Mouse (Mus musculus): ENCODE data around the gene Exosc8. TPM values are rescaled to one million over a fixed set of nuclear protein-coding genes. Genes with fewer than 3 reads are reported as not detected.
"Not testable (repeated sequence)": the region's sequence is repeated elsewhere in the genome, so short reads cannot be mapped to it uniquely, and the experiment has no call there.

The Exosc8 gene
- total RNA-seq, 1 experiment from 2014 or later = 207 TPM

DNA sequence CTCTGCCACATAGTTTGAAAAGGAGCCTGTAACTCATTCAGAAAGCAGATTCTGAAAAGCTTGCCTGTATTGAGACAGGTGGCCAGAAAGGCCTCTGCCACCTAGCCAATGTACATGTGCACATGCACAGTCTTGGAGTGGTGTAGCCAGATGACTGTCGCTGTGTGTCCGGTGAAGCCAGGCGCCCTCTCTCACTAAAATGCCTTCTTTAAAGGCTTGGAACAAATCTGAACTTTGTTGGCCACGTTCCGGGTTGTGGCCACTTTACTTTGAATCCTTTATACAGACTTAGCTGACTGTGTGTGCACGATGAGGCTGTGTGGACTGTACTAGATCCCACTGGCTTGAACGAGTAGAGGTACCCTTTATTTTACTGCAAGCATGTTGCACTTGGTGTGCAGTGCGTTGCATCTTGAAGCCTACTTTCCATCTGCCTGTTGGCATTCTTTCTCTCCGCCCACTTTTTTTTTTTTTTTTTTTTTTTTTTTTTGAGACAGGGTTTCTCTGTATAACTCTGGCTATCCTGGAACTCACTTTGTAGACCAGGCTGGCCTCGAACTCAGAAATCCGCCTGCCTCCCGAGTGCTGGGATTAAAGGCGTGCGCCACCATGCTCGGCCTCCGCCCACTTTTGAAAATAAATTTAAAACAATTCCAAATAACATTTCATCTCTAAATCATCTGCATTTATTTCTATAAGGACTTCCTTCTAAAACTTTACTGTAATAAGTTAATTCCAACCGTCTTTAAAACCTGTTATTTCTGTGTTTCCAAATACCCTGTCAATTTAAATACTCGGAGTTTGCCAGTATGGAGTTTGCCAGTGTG is 1.1 kb upstream of the Exosc8 start:
- peak; percentile 19; the same call in 1 of the 2 replicates for ATAC-seq (replicated peaks; ENCODE audit: low read depth, poor library complexity, severe bottlenecking)

DNA sequence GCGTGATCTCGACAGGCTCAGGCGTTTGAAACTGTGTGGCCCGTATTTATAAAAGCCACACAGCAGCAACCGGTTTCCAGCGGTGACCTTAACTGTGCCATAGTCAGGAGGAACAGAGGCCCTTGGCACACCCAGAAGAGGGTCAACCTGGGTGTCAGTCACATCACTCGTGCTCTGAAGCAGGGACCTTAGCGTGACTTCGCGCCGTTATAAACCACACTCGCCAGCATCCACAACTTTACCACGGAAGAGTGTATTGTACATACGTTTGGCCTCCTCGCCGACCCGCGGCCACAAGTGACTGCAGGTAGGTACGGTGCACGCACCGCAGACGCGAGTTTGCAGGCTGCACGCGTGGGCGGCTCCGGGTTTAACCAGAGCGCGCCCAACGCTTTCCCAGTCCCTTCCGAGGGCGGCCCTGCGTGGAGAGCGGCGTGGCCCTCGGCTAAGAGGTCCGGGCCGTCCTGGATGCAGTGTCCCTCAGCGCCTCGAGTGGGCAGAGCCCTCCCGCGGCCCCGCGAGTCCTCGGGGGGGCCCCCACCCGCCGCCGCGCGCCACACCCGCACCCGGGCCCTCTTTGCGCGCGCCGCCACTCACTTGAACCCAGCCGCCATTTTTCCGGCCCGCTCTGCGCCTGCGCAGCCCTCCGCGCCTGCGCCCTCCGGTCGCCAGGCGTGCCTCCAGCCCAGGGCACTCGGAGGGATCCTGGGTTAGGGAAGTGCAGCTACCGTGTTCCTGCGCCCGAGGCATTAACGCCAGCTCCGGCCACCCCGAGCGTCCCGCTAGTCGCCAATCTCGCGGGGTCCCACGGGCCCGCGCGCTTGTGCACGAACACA is 564 bp downstream of the Exosc8 start:
- peak; percentile 76 for ATAC-seq (replicated peaks; ENCODE audit: low read depth, poor library complexity, severe bottlenecking)

DNA sequence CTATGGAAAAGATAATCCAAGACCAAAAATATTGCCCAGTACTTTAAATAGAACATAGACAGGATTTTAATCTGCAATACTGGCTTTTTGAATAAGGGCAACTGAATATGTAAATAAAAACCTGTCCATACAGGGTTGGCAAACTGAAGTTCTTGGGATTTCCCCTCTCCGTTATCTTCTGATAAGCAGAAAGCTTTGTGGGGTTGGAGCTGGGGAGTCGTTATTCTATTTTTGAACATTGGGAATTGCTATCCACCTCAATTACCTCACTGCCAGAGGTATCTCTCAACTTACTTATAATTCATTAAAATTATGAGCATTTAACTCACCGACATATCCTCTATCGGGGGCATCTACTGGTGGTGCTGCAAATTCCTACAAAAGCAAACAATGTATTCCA is 2.8 kb downstream of the Exosc8 start:
- no peak for ATAC-seq (replicated peaks; ENCODE audit: low read depth, poor library complexity, severe bottlenecking)

DNA sequence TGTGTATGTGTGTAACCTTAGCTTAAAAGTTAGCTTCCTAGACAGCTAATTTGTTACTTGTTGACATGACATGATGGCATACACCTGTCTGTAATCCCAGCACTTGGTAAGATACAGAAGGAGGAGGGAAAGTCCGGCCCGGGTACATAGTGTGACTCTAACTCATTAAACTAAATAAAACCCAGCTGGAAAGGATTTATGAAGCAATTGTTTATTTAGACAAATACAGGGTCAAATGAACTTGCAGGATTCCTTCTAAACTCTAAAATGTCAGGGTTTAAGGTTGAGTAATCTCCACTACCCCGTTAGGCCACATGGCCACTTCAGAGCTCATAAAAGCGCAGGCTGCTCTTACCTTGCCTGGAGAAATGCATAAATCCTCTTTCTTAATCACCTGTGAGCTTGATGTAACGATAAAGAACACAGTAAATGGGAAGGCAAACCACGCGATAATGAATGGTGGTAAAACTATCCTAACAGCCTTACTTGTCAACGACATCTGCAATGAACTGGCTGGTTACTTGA is 3.5 kb downstream of the Exosc8 start:
- ATAC-seq (replicated peaks; ENCODE audit: low read depth, poor library complexity, severe bottlenecking) = no peak

DNA sequence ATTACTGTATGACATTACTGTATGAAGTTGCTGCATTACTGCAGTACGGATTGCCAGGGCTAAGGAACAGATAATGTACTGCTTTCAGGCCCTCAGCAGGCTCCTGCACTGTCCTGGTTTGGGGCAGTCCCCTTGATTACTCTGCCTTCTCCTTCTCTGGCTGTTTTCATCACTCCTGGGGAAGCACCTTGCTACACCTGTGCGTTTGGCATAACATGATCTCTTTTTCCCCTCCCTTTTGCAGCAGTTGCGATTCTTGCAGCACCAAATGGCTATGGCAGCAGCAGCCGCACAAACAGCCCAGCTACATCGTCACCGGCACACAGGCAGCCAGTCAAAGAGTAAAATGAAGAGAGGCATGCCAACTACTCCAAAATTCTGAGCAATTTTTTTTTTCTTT is 7.1 kb downstream of the Exosc8 start:
- ATAC-seq (replicated peaks; ENCODE audit: low read depth, poor library complexity, severe bottlenecking) = no peak

DNA sequence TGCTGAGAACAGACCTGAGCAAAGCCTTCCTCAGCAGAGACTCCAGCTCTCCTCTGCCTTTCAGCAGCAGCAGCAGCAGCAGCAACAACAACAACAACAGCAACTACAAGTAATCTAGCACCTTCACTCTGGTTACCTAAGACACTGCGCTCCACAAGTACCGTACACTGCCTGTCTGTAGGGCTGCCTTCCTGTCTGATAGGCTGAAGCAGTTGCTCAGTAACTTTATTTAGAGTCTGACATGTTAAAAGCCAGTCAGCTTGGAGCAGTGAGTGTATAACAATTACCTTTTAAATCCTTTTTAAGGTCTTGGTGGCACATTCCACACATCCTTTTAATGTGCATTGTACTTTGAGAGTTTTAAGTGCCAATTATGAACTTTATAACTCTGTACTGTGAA is 7.6 kb downstream of the Exosc8 start:
- ATAC-seq (replicated peaks; ENCODE audit: low read depth, poor library complexity, severe bottlenecking) = no peak

DNA sequence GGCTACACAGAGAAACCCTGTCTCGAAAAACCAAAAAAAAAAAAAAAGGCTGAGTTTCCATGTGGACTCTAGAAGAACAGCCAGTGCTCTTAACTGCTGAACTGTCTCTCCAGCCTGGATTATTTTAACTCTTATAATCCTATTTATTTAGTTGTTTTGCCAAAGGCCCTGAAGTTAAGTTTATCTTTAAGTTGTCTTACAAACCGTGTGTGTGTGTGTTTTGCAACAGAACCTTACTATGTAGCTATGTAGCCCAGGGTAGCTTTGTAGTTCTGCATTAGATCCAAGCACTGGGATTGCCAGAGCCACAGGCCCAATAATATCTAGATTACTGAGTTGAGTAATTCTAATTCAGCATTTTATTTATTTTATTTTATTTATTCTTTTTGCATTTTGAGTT is 9.8 kb downstream of the Exosc8 start:
- ATAC-seq (replicated peaks; ENCODE audit: low read depth, poor library complexity, severe bottlenecking) = no peak

DNA sequence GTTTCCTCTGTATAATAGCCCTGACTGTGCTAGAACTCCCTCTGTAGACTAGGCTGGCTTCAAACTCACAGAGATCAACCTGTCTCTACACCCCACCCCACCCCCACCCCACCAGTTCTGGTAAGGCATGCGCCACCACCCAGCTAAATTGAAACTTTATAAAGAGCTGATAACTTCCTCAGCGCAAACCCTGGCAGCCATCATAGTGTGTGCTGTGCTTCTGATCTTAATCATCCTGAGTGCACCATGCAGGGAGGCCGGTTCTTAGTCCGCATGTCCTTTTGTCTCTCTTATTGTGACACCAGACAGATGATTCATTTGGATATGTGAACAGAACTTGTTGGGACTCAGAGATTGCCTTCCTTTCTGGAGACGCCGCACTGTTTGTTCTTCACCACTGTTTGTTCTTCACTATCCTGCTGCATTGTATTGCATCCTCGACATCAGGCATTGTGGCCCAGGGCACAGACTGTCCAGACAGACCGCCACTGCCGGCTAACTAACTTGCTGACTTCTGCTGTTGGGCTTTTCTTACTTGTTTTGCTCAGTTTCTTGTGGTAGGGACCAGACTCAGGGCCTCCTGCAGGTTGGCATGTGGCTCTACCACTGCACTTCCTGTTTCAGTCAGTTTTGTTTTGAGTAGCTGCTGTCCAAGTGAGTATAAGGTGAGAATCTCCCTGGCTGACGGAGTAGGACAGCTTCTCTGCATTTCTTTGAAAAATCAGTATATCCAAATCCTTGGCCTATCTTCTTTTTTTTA is 11.3 kb downstream of the Exosc8 start:
- peak; percentile 97 for ATAC-seq (replicated peaks; ENCODE audit: low read depth, poor library complexity, severe bottlenecking)

DNA sequence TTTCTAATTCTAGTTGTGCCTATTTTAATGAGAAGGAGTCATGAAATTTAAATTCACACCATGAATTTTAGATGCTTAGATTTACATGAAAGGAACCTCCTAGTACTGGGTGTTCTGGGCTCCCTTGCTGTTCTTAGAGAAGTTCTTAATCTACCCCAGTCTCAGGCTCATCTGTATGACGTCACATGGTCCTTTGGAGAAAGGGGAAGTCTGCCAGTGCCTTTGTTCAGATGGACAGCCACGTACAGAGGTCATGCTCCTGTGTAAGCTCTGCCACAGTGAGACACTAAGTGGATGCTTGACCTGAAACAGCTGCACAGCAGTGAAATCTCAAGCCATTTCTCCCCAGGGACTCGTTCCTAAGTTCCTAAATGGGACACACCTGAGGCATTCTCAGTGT is 16.2 kb downstream of the Exosc8 start:
- ATAC-seq (replicated peaks; ENCODE audit: low read depth, poor library complexity, severe bottlenecking) = peak; percentile 95

DNA sequence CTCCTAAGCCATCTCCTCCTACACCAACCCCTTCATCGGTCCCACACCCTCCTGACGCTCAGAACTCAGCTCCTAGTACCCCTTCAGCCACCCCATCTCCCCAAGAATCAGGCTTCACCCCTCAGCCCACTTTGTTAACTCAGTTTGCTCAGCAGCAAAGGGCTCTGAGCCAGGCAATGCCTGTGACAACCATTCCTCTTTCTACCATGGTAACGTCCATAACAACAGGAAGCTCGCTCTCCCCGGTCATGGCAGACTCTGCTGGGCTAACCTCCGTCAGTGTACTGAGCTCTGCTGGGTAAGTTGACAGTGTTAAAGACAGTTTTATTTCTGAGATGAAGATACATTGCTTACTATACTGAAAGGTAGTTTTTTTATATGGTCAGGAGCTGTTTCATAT is 17.8 kb downstream of the Exosc8 start:
- ATAC-seq (replicated peaks; ENCODE audit: low read depth, poor library complexity, severe bottlenecking) = no peak

DNA sequence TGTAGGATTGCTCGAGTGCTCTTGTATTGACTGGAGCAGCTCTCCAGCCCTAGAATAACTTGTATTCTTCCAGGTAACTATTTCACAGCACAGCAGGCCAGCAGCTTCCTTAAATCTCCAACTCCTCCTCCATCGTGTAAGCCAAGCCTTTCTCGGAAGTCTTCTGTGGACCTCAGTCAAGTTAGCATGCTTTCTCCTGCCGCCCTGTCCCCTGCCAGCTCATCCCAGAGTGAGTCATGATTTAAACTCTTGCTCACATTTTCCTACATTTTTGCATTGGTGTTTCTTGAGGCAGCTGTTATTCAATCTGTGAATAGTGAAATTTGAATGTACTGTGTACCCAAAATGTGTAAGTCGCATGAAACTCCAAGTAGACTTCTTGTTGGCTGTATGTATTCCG is 19.7 kb downstream of the Exosc8 start:
- ATAC-seq (replicated peaks; ENCODE audit: low read depth, poor library complexity, severe bottlenecking) = no peak

DNA sequence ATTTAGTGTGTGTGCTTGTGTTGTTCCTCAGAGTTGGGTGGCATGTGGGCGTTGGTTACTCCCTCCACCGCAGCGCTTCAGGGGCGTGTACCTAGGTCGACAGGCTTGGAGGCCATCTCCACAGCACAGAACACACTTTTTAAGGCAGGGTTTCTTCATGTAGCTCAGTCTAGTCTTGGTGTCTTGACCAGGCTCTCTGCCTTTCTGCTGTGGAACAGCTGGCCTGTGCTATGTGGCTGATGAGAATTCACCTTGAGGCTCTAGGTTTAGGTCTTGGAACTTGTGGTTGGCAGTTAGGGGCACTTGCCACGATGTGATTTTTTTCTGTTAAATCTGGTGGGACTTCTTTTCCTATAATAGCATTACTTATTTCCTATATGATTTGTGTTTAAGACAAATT is 20.9 kb downstream of the Exosc8 start, which contains the start of gene Gm21958:
TSS of gene Gm21958 (minus strand) at position 101 of the 400 bp plus-strand sequence.
- no peak for ATAC-seq (replicated peaks; ENCODE audit: low read depth, poor library complexity, severe bottlenecking)

DNA sequence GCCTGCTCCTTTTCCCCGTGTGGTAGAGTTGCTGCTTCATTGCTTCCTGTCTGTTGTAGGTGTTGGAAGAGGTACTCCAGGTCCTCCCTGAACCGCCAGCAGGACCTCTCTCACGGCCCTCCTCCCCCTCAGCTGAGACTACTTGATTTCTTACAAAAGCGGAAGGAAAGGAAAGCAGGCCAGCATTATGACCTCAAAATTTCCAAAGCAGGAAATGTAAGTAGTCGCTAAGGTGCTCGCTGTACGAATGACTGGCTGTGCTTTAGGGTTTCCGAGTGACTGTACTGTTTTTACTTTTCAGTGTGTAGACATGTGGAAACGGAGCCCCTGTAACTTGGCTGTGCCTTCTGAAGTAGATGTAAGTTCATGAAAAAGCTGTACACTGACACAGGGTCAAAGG is 26.2 kb downstream of the Exosc8 start:
- ATAC-seq (replicated peaks; ENCODE audit: low read depth, poor library complexity, severe bottlenecking) = peak; percentile 89

DNA sequence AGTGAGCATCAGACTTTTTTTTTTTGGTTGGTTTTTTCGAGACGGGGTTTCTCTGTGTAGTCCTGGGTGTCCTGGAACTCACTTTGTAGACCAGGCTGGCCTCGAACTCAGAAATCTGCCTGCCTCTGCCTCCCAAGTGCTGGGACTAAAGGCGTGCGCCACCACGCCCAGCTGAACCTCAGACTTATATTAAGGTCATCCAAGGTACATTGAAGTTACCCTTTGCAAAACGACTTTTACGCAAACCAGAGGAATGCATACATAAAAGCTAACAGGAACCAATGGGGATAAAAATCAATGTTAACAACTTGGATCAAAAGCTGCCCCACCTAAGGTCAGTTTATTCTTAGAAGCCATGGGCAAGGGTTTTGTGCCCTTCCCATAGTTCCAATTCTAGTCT is 31.1 kb downstream of the Exosc8 start:
- not testable (repeated sequence) for ATAC-seq (replicated peaks; ENCODE audit: low read depth, poor library complexity, severe bottlenecking)

DNA sequence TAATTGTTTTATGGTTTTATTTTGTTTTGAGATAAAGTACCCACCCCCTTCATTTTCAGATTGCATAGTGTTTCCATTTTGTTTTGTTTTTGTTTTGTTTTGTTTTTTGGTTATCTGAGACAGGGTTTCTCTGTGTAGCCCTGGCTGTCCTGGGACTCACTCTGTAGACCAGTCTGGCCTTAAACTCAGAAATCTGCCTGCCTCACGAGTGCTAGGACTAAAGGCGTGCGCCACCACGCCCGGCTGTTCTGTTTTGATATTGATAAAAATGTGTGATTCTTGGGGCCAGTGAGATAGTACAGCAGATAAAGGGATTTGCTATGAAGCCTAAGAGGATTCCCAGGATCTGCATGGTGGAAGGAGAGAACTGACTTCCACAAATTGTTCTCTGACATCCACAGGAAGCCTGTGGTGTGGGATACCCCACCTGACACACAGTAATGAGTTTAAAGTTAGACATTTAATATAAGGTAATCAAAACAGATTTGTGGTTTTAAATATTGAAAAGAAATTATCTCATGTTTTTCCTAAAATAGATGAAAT is 35.4 kb downstream of the Exosc8 start:
- ATAC-seq (replicated peaks; ENCODE audit: low read depth, poor library complexity, severe bottlenecking) = no peak

DNA sequence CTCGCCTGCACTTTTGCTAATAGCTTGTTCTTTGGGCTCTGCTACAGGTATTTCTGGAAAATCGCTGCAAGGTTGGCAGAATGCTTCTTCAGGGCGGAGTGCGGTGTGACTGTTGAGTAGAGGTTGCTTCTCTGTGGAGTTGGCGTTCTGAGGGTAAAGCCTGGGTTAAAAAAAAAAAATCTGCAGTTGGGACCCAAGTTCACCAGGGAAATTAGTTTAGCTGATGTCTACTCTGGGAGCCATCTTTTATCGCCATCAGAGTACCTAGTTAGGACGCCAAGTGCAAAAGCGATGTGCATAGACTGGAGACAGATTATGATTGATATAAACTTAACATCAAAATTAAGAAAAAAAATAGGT is 42.2 kb downstream of the Exosc8 start:
- ATAC-seq (replicated peaks; ENCODE audit: low read depth, poor library complexity, severe bottlenecking) = peak; percentile 26

DNA sequence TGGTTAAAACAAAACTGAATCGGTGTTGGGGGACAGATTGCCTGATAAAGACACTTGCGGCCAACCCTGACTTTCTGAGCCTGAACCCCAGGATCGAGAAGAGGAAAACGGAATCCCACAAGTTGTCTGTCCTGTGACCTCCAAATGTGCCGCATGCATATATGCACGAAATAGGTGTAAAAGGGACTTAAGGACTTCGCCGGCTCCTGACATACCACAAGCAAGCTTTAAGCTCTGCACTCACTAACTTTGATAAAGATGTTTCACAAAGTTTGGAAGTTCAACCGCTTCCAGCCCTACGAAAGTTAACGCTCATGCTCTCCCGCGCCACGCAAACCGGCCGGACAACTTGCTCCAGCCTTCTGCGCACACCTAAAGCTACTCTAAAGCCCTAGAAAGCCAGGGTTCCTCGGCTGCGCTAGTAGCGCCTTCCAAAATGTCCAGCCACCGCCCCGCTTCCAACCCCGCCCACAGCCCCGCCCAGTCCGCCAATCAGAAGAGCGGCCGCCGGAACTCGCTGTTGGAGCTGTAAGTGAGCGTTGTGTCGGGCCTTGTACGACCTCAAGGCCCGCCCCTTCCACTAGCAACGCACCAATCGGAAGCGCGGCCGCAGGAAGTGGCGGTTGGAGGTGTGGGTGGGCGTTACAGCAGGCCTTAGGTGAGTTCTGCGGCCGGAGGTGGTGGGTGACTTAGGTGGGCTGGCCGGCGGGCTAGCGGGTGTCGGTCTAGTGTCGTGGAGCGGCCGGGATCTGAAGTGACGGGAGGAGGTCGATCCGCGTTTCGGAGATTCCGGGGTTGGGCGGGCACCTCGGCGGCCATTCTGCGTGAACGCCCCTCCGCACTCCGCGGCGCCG is 42.8 kb downstream of the Exosc8 start, which contains the start of gene Supt20:
TSS of gene Supt20 (plus strand) at position 606 of the 854 bp plus-strand sequence.
- peak; percentile 97 for ATAC-seq (replicated peaks; ENCODE audit: low read depth, poor library complexity, severe bottlenecking)

DNA sequence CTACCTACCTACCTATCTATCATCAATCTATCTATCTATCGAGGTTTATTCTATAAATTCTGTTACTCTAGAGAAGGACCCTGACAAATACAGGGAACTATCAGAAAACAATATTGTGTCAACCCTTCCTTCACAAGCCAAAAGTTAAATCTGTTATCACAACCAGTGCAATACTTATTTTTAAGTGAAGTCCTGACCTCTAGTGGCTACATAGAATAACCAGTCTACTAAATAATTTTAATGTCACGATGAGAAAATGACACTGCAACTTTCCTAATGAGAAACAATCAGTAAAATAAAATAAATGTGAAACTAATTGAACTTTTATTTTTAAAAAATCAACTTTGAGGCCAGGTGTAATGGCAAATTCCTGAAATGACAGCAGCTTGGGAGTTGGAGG is 46.1 kb downstream of the Exosc8 start:
- ATAC-seq (replicated peaks; ENCODE audit: low read depth, poor library complexity, severe bottlenecking) = no peak

DNA sequence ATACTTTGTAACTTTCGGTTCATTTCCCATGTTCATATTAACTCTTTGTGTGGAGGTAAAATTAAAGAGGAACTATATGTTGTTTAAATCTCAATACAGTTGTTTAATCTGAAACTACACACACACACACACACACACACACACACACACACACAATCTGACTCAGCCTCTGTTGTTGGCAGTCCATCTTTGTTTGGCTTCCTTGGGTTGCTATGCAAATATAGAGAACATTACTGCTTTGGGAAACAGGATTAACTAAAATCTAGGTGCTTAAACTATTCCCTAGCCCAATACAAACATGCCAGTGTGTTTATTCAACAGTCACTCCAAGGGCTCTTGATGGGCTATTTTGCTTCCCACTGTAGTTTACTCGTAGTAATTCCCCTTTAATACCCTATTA is 47.9 kb downstream of the Exosc8 start:
- ATAC-seq (replicated peaks; ENCODE audit: low read depth, poor library complexity, severe bottlenecking) = no peak

Measured in common myeloid progenitor, adult 5-6 weeks (primary cell).